Mouse (Mus musculus) G1E (cell line): Measurements from ENCODE around the gene Rnps1. TPM values are rescaled to one million over a fixed set of nuclear protein-coding genes. Genes with fewer than 3 reads are reported as not detected.

Experiments
- ATAC-seq: 2 replicates; pipeline ENCODE4 v1.8.0; 2016; ENCODE audit warnings: mild to moderate bottlenecking; ENCODE audit not compliant: insufficient number of reproducible peaks, poor library complexity, low FRiP score, severe bottlenecking; ENCODE audit errors: extremely low read depth
- DNase-seq: peaks from one replicate; pipeline ENCODE4 v3.0.0; 2012; ENCODE audit warnings: low spot score
- H3K27me3 ChIP-seq: 2 replicates; pipeline ENCODE4 v1.6.1; 2012; ENCODE audit warnings: mild to moderate bottlenecking, low read length, inconsistent platforms; ENCODE audit not compliant: insufficient read depth
- H3K36me3 ChIP-seq: replicated peaks from 2 replicates; pipeline ENCODE3; 2012; ENCODE audit warnings: mild to moderate bottlenecking, inconsistent platforms
- H3K4me1 ChIP-seq: 2 replicates; pipeline ENCODE4 v1.6.1; 2012; ENCODE audit warnings: low read depth, low read length, inconsistent platforms, mixed read lengths; ENCODE audit not compliant: insufficient read depth
- H3K4me3 ChIP-seq: 2 replicates; pipeline ENCODE4 v1.5.1; 2012; ENCODE audit warnings: low read depth, mild to moderate bottlenecking, inconsistent platforms, low read length, moderate library complexity, mixed read lengths
- H3K9me3 ChIP-seq: replicated peaks from 2 replicates; pipeline ENCODE4 v1.6.1; 2012; ENCODE audit warnings: inconsistent platforms
- CTCF ChIP-seq: IDR thresholded peaks from 2 replicates; pipeline ENCODE4 v1.5.1; 2012; ENCODE audit warnings: low read depth, low read length, inconsistent platforms, mixed read lengths
- GATA1 ChIP-seq: IDR thresholded peaks from 2 replicates; pipeline ENCODE4 v1.6.1; 2012; ENCODE audit warnings: borderline replicate concordance, low read length, inconsistent platforms, mixed read lengths
- GATA2 ChIP-seq: IDR thresholded peaks from 2 replicates; pipeline ENCODE4 v1.6.1; 2012; ENCODE audit warnings: low read depth, low read length, inconsistent platforms, borderline replicate concordance
- POLR2AphosphoS5 ChIP-seq: IDR thresholded peaks from 2 replicates; pipeline ENCODE4 v1.6.1; 2012; ENCODE audit warnings: low read depth, low read length, inconsistent platforms; ENCODE audit not compliant: insufficient replicate concordance
- TAL1 ChIP-seq: conservative IDR thresholded peaks from 2 replicates; pipeline ENCODE4 v1.6.1; 2012; ENCODE audit warnings: low read depth, low read length, inconsistent platforms, mixed read lengths
- polyA plus RNA-seq: library from polyadenylated mRNA; stranded (reverse); fragments of >175 nt; gene quantifications from 2 replicates; pipeline ENCODE4 v1.2.3, GENCODE M21; 2012
- total RNA-seq, 2 experiments: library from RNA; stranded (forward) in 1 of 2; stranded (reverse) in 1 of 2; fragments of 200-1000 nt in 1 of 2; fragments of >200 nt in 1 of 2; fragmentation: Nextera tagmentation in 1 of 2; gene quantifications; 2 replicates each; pipeline ENCODE4 v1.2.3; 2014 to 2017

Rnps1 gene
- total and polyA plus RNA-seq, 3 experiments, result 121 to 428 (median 152) TPM

DNA sequence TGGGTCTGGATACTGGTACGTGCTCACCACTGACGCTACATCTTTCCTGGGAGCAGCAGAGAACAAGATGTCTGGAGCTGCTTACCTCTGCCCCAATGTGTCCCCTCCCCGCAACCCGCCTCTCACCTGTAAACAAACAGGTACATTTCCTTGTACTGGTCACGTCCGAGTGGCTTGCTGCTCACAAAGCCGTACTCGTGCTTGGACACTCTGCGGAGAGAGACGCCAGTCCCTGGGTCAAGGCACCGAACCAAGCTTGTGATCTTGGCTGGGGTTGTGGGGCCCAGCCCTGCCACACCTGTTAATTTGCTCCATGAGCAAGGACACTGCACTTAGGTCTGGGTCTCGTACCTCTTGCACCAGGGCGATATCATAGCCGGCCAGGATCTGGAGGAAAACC, 27.7 kb downstream of the Rnps1 start:
- no peak overlapping the region for H3K4me3 ChIP-seq

GRCm38 (mm10) chr17:24442632-24443155, 28.3 kb downstream of the Rnps1 start, which contains the start of gene Dnase1l2:
TSS of gene Dnase1l2 (minus strand) at chr17:24443105.
- DNase-seq, result no peak
- TF ChIP-seq GATA1 (no peak), CTCF (no peak), TAL1 (no peak), POLR2AphosphoS5 (no peak), GATA2 (no peak)
- no peak within 1 kb of the TSS for H3K4me3 ChIP-seq
- H3K27me3 ChIP-seq, result no peaks in the 10 kb centered on the region
- ATAC-seq, result no peak
- peaks cover 100% of the 10 kb centered on the region for H3K36me3 ChIP-seq
- no peaks in the 10 kb centered on the region for H3K9me3 ChIP-seq
- H3K4me1 ChIP-seq, result peaks cover 4% of the 10 kb centered on the region; the same call in 1 of the 2 replicates

More for the DNA sequence above, 27.7 kb downstream of the Rnps1 start:
- H3K36me3 ChIP-seq, result peaks cover 100% of the 10 kb centered on the region
- H3K9me3 ChIP-seq, result no peaks in the 10 kb centered on the region
- ATAC-seq (no peak), DNase-seq (no peak)
- H3K4me1 ChIP-seq, result peaks cover 2% of the 10 kb centered on the region; the same call in 1 of the 2 replicates
- TF ChIP-seq CTCF (no peak), TAL1 (no peak), POLR2AphosphoS5 (no peak), GATA1 (no peak), GATA2 (no peak)
- no peaks in the 10 kb centered on the region for H3K27me3 ChIP-seq

DNA sequence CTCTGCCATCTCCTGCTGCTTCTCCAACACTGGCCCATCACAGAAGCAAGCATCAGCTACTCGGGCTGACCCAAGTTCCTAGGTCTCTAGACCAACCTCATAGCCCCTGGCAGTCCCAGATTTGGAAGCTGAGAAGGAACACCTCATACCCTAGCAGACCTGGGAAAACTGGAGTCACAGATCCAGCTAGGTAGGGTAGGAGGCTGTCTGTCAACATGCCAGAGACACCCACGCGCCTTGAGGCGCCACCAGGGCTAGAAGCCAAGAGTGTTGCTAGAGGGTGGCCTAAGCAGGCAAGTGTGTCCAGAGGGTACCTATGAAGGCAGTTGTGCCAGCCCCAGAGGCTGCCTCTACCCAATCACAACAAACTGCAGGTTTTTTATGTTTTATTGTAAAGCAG, 29.0 kb downstream of the Rnps1 start:
- ATAC-seq (no peak), DNase-seq (no peak)
- no peak for TF ChIP-seq GATA1
- no peak for TF ChIP-seq CTCF
- no peak for TF ChIP-seq POLR2AphosphoS5
- no peak for TF ChIP-seq GATA2
- TF ChIP-seq TAL1, result no peak
- no peak overlapping the region for H3K4me3 ChIP-seq
- peaks cover 100% of the 10 kb centered on the region for H3K36me3 ChIP-seq
- H3K27me3 ChIP-seq, result no peaks in the 10 kb centered on the region
- H3K4me1 ChIP-seq, result peaks cover 4% of the 10 kb centered on the region; the same call in 1 of the 2 replicates
- H3K9me3 ChIP-seq, result no peaks in the 10 kb centered on the region

DNA sequence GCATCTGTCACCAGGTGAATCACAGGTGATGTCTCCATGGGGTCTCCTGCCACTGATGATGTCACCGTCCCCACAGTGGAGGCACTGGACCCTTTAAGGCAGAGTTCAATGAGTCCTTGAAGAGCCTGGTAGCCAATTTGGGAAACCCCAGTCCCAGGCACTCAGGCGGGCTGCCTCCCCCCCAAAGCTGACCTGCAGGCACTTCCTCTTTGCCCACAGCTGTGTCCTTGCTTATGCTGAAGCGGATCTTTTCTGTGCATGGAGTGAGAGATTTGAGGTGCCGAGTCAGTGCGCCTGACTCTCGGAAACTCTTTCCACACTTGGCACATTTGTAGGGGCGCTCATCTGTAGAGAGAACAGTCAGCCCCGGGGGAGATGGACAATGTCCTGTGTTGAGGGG, 32.2 kb downstream of the Rnps1 start:
- Histone ChIP-seq H3K27me3 (no peaks in the 10 kb centered on the region), H3K36me3 (peaks cover 100% of the 10 kb centered on the region), H3K4me3 (no peak overlapping the region), H3K4me1 (peaks cover 10% of the 10 kb centered on the region), H3K9me3 (no peaks in the 10 kb centered on the region)
- no peak for DNase-seq
- TF ChIP-seq CTCF, result no peak
- no peak for TF ChIP-seq POLR2AphosphoS5
- no peak for TF ChIP-seq TAL1
- TF ChIP-seq GATA2, result no peak
- no peak for TF ChIP-seq GATA1
- ATAC-seq, result no peak

GRCm38 (mm10) chr17:24449507-24449906, 35.1 kb downstream of the Rnps1 start:
- ATAC-seq (no peak), DNase-seq (no peak)
- no peak for TF ChIP-seq TAL1
- no peak for TF ChIP-seq GATA2
- no peak for TF ChIP-seq GATA1
- no peak for TF ChIP-seq POLR2AphosphoS5
- no peak for TF ChIP-seq CTCF
- Histone ChIP-seq H3K9me3 (no peaks in the 10 kb centered on the region), H3K4me3 (no peak overlapping the region), H3K36me3 (peaks cover 83% of the 10 kb centered on the region), H3K4me1 (peaks cover 27% of the 10 kb centered on the region), H3K27me3 (no peaks in the 10 kb centered on the region)

DNA sequence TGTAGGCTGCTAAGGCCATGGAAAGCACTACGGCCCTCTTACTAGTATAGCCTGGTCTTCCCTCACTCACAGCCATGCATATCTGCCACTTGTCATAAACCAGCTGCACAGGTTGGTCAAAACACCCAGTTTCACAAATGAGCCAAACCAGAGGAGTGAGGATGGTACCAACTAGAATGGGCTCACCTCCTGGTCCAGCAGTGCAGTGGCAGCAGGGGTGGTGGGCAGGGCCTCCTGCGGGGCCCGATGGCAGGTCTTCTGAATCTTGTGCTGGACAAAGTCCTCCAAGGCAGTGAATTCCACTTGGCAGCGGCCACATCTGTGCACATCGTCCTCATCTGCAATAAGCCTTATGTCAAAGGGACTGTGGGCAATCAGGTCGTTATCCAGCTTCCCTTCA, 36.9 kb downstream of the Rnps1 start:
- no peak for TF ChIP-seq GATA1
- TF ChIP-seq CTCF, result no peak
- no peak for TF ChIP-seq POLR2AphosphoS5
- no peak for TF ChIP-seq GATA2
- no peak for TF ChIP-seq TAL1
- no peak for ATAC-seq
- H3K36me3 ChIP-seq, result peaks cover 66% of the 10 kb centered on the region

More for the DNA sequence above, 36.9 kb downstream of the Rnps1 start:
- no peak for DNase-seq
- no peak overlapping the region for H3K4me3 ChIP-seq
- H3K9me3 ChIP-seq, result no peaks in the 10 kb centered on the region
- H3K27me3 ChIP-seq, result no peaks in the 10 kb centered on the region
- peaks cover 32% of the 10 kb centered on the region for H3K4me1 ChIP-seq
